Mouse (Mus musculus) limb, embryonic 10.5 days (tissue): ENCODE results near the gene Ppp2r5d. TPM values are rescaled to one million over a fixed set of nuclear protein-coding genes. Genes with fewer than 3 reads are reported as not detected.

Source experiments
- DNase-seq: peaks from one replicate; pipeline ENCODE4 v3.0.0-alpha.2; 2017; ENCODE audit warnings: low spot score
- H3K27ac ChIP-seq: fragments of 300-500 bp; sonication (generic); 2 replicates; pipeline ENCODE4 v1.5.1; 2016; ENCODE audit warnings: mild to moderate bottlenecking
- H3K27me3 ChIP-seq: fragments of 300-500 bp; sonication (generic); 2 replicates; pipeline ENCODE4 v1.6.1; 2016; ENCODE audit warnings: low read depth, mild to moderate bottlenecking; ENCODE audit not compliant: poor library complexity, severe bottlenecking
- H3K36me3 ChIP-seq: fragments of 300-500 bp; sonication (generic); 2 replicates; pipeline ENCODE4 v1.6.1; 2016; ENCODE audit warnings: mild to moderate bottlenecking, moderate library complexity
- H3K4me1 ChIP-seq: fragments of 300-500 bp; sonication (generic); 2 replicates; pipeline ENCODE4 v1.6.1; 2016
- H3K4me3 ChIP-seq: fragments of 300-500 bp; sonication (generic); 2 replicates; pipeline ENCODE4 v1.5.1; 2016; ENCODE audit warnings: mild to moderate bottlenecking, moderate library complexity
- H3K9me3 ChIP-seq: fragments of 300-500 bp; sonication (generic); replicated peaks from 2 replicates; pipeline ENCODE4 v1.6.1; 2016; ENCODE audit warnings: mild to moderate bottlenecking
- WGBS: fragments of 180-500 bp; shearing (Covaris S2); methylation state at CpG from one replicate; pipeline ENCODE4 v1.1.7; 2016; 5-methylcytosine and 5-hydroxymethylcytosine counted together
- polyA plus RNA-seq: library from polyadenylated mRNA; unstranded; fragments of >200 nt; fragmentation: Nextera tagmentation; extraction: Ambion mirVana; gene quantifications from 2 replicates; pipeline ENCODE4 v1.2.1, GENCODE M21; 2016

The Ppp2r5d gene
- polyA plus RNA-seq, 1 experiment from 2014 or later, result 160 TPM

GRCm38 (mm10) chr17:46667712-46668111 lies 37.2 kb downstream of the Ppp2r5d start:
- Histone ChIP-seq H3K4me3 (no peak overlapping the region), H3K4me1 (peaks cover 4% of the 10 kb centered on the region; the same call in 1 of the 2 replicates), H3K27me3 (no peaks in the 10 kb centered on the region), H3K9me3 (no peaks in the 10 kb centered on the region), H3K36me3 (peaks cover 92% of the 10 kb centered on the region), H3K27ac (no peak overlapping the region)
- 94% methylated on average over 16 of the region's 16 CpGs for WGBS
- DNase-seq, result no peak

- Histone ChIP-seq H3K36me3 (peaks cover 98% of the 10 kb centered on the region), H3K9me3 (no peaks in the 10 kb centered on the region), H3K27ac (no peak overlapping the region), H3K4me1 (no peaks in the 10 kb centered on the region), H3K27me3 (no peaks in the 10 kb centered on the region), H3K4me3 (no peak overlapping the region)
- no peak for DNase-seq
- WGBS, result 95% methylated on average over 5 of the region's 5 CpGs
These were observed 42.2 kb downstream of the Ppp2r5d start for GRCm38 (mm10) chr17:46662730-46663129.

- Histone ChIP-seq H3K4me3 (no peak overlapping the region), H3K4me1 (no peaks in the 10 kb centered on the region), H3K36me3 (peaks cover 100% of the 10 kb centered on the region), H3K9me3 (no peaks in the 10 kb centered on the region), H3K27me3 (no peaks in the 10 kb centered on the region), H3K27ac (no peak overlapping the region)
- DNase-seq, result no peak
- WGBS, result 94% methylated on average over 12 of the region's 12 CpGs
These were observed 42.9 kb downstream of the Ppp2r5d start for GRCm38 (mm10) chr17:46661981-46662380.

- Histone ChIP-seq H3K4me1 (no peaks in the 10 kb centered on the region), H3K4me3 (no peak overlapping the region), H3K36me3 (peaks cover 100% of the 10 kb centered on the region), H3K27ac (no peak overlapping the region), H3K9me3 (no peaks in the 10 kb centered on the region), H3K27me3 (no peaks in the 10 kb centered on the region)
- WGBS, result 96% methylated on average over 9 of the region's 9 CpGs
- DNase-seq, result no peak
These were observed 43.6 kb downstream of the Ppp2r5d start for GRCm38 (mm10) chr17:46661351-46661750.

GRCm38 (mm10) chr17:46656054-46656453 lies 48.9 kb downstream of the Ppp2r5d start:
- H3K36me3 ChIP-seq, result peaks cover 95% of the 10 kb centered on the region
- H3K4me3 ChIP-seq, result no peak overlapping the region
- H3K9me3 ChIP-seq, result no peaks in the 10 kb centered on the region
- WGBS, result 78% methylated on average over 6 of the region's 6 CpGs
- no peak for DNase-seq
- H3K27me3 ChIP-seq, result no peaks in the 10 kb centered on the region
- H3K27ac ChIP-seq, result no peak overlapping the region
- H3K4me1 ChIP-seq, result peaks cover 23% of the 10 kb centered on the region

- WGBS, result 74% methylated on average over 20 of the region's 20 CpGs
- peaks cover 73% of the 10 kb centered on the region for H3K36me3 ChIP-seq
- H3K27ac ChIP-seq, result peak overlapping the region; percentile 94
- DNase-seq, result no peak
- H3K27me3 ChIP-seq, result no peaks in the 10 kb centered on the region
- H3K4me1 ChIP-seq, result peaks cover 43% of the 10 kb centered on the region
- peak overlapping the region; percentile 70 for H3K4me3 ChIP-seq
- H3K9me3 ChIP-seq, result no peaks in the 10 kb centered on the region
These were observed 53.0 kb downstream of the Ppp2r5d start for GRCm38 (mm10) chr17:46651755-46652547.

- peaks cover 48% of the 10 kb centered on the region for H3K4me1 ChIP-seq
- WGBS, result 76% methylated on average over 17 of the region's 17 CpGs
- H3K36me3 ChIP-seq, result peaks cover 66% of the 10 kb centered on the region
- H3K27me3 ChIP-seq, result no peaks in the 10 kb centered on the region
- no peak for DNase-seq
- H3K27ac ChIP-seq, result peak overlapping the region; percentile 94
- peak overlapping the region; percentile 70 for H3K4me3 ChIP-seq
- no peaks in the 10 kb centered on the region for H3K9me3 ChIP-seq
These were observed 53.6 kb downstream of the Ppp2r5d start for GRCm38 (mm10) chr17:46651292-46651691.

GRCm38 (mm10) chr17:46650232-46651031 lies 54.5 kb downstream of the Ppp2r5d start, which contains the start of gene Cul7:
TSS of gene Cul7 (plus strand) at chr17:46650337.
- Histone ChIP-seq H3K27me3 (no peaks in the 10 kb centered on the region), H3K36me3 (peaks cover 57% of the 10 kb centered on the region)
- under 1% methylated on average over 44 of the region's 58 CpGs for WGBS

GRCm38 (mm10) chr17:46649811-46650210 lies 55.1 kb downstream of the Ppp2r5d start:
- H3K27ac ChIP-seq, result peak overlapping the region; percentile 94

More at GRCm38 (mm10) chr17:46650232-46651031, 54.5 kb downstream of the Ppp2r5d start, which contains the start of gene Cul7:
- Histone ChIP-seq H3K4me3 (peak within 1 kb of the TSS; percentile 70), H3K27ac (peak within 1 kb of the TSS; percentile 94), H3K9me3 (no peaks in the 10 kb centered on the region), H3K4me1 (peaks cover 47% of the 10 kb centered on the region)
- DNase-seq, result peak; percentile 94

GRCm38 (mm10) chr17:46648436-46648835 lies 56.5 kb downstream of the Ppp2r5d start:
- DNase-seq, result no peak
- H3K36me3 ChIP-seq, result peaks cover 38% of the 10 kb centered on the region
- H3K9me3 ChIP-seq, result no peaks in the 10 kb centered on the region
- 91% methylated on average over 9 of the region's 9 CpGs for WGBS
- H3K27me3 ChIP-seq, result no peaks in the 10 kb centered on the region
- H3K4me1 ChIP-seq, result peaks cover 62% of the 10 kb centered on the region
- H3K4me3 ChIP-seq, result 0 out of 2 replicates have a peak overlapping the region, but pooled peaks have one; percentile 1
- no peak overlapping the region for H3K27ac ChIP-seq

More at GRCm38 (mm10) chr17:46649811-46650210, 55.1 kb downstream of the Ppp2r5d start:
- H3K27me3 ChIP-seq, result no peaks in the 10 kb centered on the region
- H3K4me3 ChIP-seq, result peak overlapping the region; percentile 70
- peaks cover 54% of the 10 kb centered on the region for H3K4me1 ChIP-seq
- H3K9me3 ChIP-seq, result no peaks in the 10 kb centered on the region
- peak; percentile 45 for DNase-seq
- peaks cover 52% of the 10 kb centered on the region for H3K36me3 ChIP-seq
- WGBS, result 41% methylated on average over 15 of the region's 15 CpGs

- no peak for DNase-seq
- Histone ChIP-seq H3K4me3 (peak overlapping the region; percentile 86; the same call in 1 of the 2 replicates), H3K4me1 (peaks cover 54% of the 10 kb centered on the region), H3K36me3 (peaks cover 27% of the 10 kb centered on the region), H3K9me3 (no peaks in the 10 kb centered on the region), H3K27me3 (no peaks in the 10 kb centered on the region), H3K27ac (no peak overlapping the region)
- WGBS, result 93% methylated on average over 7 of the region's 7 CpGs
These were observed 57.6 kb downstream of the Ppp2r5d start for GRCm38 (mm10) chr17:46647279-46647678.

GRCm38 (mm10) chr17:46646322-46646662 lies 58.6 kb downstream of the Ppp2r5d start:
- H3K27ac ChIP-seq, result peak overlapping the region; percentile 91
- DNase-seq, result no peak
- peak overlapping the region; percentile 86 for H3K4me3 ChIP-seq
- peaks cover 27% of the 10 kb centered on the region for H3K36me3 ChIP-seq
- H3K9me3 ChIP-seq, result no peaks in the 10 kb centered on the region
- under 1% methylated on average over 19 of the region's 19 CpGs for WGBS
- H3K4me1 ChIP-seq, result peaks cover 44% of the 10 kb centered on the region
- H3K27me3 ChIP-seq, result no peaks in the 10 kb centered on the region
